Comparison of ENCODE assay signal across 10 mouse cellular contexts in the genomic region with DNA sequence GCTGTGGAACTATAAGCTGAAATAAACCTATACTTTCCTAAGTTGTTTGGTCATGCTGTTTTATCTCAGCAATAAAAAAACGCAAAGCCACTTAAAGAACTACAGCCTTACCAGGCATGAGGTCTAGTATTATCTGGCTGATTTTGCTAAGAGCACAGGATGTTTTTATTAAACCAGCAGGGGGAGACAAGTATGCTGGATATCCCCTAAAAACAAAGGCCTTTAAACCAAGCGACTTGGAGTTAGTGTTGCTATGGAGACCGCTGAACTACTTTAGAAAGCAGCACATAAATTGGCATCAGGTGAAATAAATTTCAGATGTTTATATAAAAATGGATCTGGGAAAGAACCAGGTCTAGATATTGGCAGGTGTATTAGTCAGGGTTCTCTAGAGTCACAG. TPM values are rescaled to one million over a fixed set of nuclear protein-coding genes. Genes with fewer than 3 reads are reported as not detected.
DNase-seq lines count a peak whose midpoint lies in the region; ATAC-seq and TF ChIP-seq lines count a peak whose summit lies in the region.
"Had no signal": no experiment of that assay in that cellular context is flagged by ENCODE, and none has a peak within 500 bp of the region (broad histone marks: within the 10 kb centered on the region; RNA-seq: fewer than 3 reads in every experiment).

No protein-coding gene starts in this region.

- TF ChIP-seq CTCF in cortical plate, adult 2 months (IDR thresholded peaks at IDR 0.05; ENCODE audit: extremely low read depth, insufficient read depth, low read length): peak; percentile 14; the same call in 1 of the 2 replicates

- H3K36me3 ChIP-seq in hindbrain, embryonic 11.5 days (ENCODE audit: control insufficient read depth, insufficient read depth, low read length): no peaks in the 10 kb centered on the region
- no peaks in the 10 kb centered on the region for H3K36me3 ChIP-seq in hindbrain, embryonic 13.5 days
- no peaks in the 10 kb centered on the region for H3K36me3 ChIP-seq in heart, embryonic 10.5 days
- H3K36me3 ChIP-seq: limb, embryonic 12.5 days had no signal

- no peak for ATAC-seq in hindbrain, embryonic 11.5 days (ENCODE audit: low FRiP score)
- no peak for ATAC-seq in hindbrain, embryonic 13.5 days (ENCODE audit: low FRiP score)

- WGBS in hindbrain, embryonic 11.5 days: 39% methylated on average over 3 of the region's 3 CpGs
- WGBS in hindbrain, embryonic 13.5 days: 35% methylated on average over 3 of the region's 3 CpGs
- WGBS in heart, embryonic 10.5 days: 34% methylated on average over 3 of the region's 3 CpGs

- H3K9me3 ChIP-seq in hindbrain, embryonic 11.5 days (ENCODE audit: control insufficient read depth, low read length): no peaks in the 10 kb centered on the region
- no peaks in the 10 kb centered on the region for H3K9me3 ChIP-seq in hindbrain, embryonic 13.5 days
- H3K9me3 ChIP-seq in heart, embryonic 10.5 days: no peaks in the 10 kb centered on the region
- H3K9me3 ChIP-seq: limb, embryonic 12.5 days had no signal

- intact Hi-C loops in left cerebral cortex, postnatal 36 days (cut with DNase I): no loop called here

- no peak overlapping the region for H3K27ac ChIP-seq in hindbrain, embryonic 11.5 days (ENCODE audit: low read depth, low read length)
- H3K27ac ChIP-seq in hindbrain, embryonic 13.5 days: no peak overlapping the region
- H3K27ac ChIP-seq in cortical plate, adult 2 months (ENCODE audit: insufficient read depth, low read length): no peak overlapping the region
- no peak overlapping the region for H3K27ac ChIP-seq in heart, embryonic 10.5 days
- H3K27ac ChIP-seq: limb, embryonic 12.5 days had no signal

- H3K4me3 ChIP-seq in hindbrain, embryonic 11.5 days (ENCODE audit: low read depth, low read length): no peak overlapping the region
- no peak overlapping the region for H3K4me3 ChIP-seq in hindbrain, embryonic 13.5 days
- no peak overlapping the region for H3K4me3 ChIP-seq in cortical plate, adult 2 months (ENCODE audit: insufficient read depth, low read length)
- H3K4me3 ChIP-seq in heart, embryonic 10.5 days: no peak overlapping the region
- H3K4me3 ChIP-seq: limb, embryonic 12.5 days had no signal

- no peaks in the 10 kb centered on the region for H3K4me1 ChIP-seq in hindbrain, embryonic 11.5 days (replicated peaks; ENCODE audit: control insufficient read depth, insufficient read depth, low read length)
- no peaks in the 10 kb centered on the region for H3K4me1 ChIP-seq in hindbrain, embryonic 13.5 days (replicated peaks)
- no peaks in the 10 kb centered on the region for H3K4me1 ChIP-seq in cortical plate, adult 2 months (ENCODE audit: control insufficient read depth, insufficient read depth, low read length)
- no peaks in the 10 kb centered on the region for H3K4me1 ChIP-seq in heart, embryonic 10.5 days
- H3K4me1 ChIP-seq: limb, embryonic 12.5 days had no signal

- peak; percentile 19 for DNase-seq in hindbrain, embryonic 11.5 days (ENCODE audit: low spot score)
- peak; percentile 32 for DNase-seq in lung, postnatal 36 days
- no peak for DNase-seq in lung, postnatal 4 days
- DNase-seq in retina, embryonic 14.5 days (ENCODE audit: low spot score): peak; percentile 70
- no peak for DNase-seq in heart, embryonic 10.5 days (ENCODE audit: low spot score)
- no peak for DNase-seq in left cerebral cortex, postnatal 36 days (ENCODE audit: low spot score in 2 of 2)
- DNase-seq: thymus, postnatal 25 days had no signal

- H3K27me3 ChIP-seq in hindbrain, embryonic 11.5 days (ENCODE audit: control insufficient read depth, insufficient read depth, low read length): no peaks in the 10 kb centered on the region
- no peaks in the 10 kb centered on the region for H3K27me3 ChIP-seq in hindbrain, embryonic 13.5 days
- no peaks in the 10 kb centered on the region for H3K27me3 ChIP-seq in heart, embryonic 10.5 days (ENCODE audit: insufficient read depth, poor library complexity, severe bottlenecking)
- H3K27me3 ChIP-seq: limb, embryonic 12.5 days had no signal

- no peak overlapping the region for H3K4me2 ChIP-seq in hindbrain, embryonic 11.5 days (replicated peaks; ENCODE audit: low read depth, low read length)
- no peak overlapping the region for H3K4me2 ChIP-seq in hindbrain, embryonic 13.5 days
- H3K4me2 ChIP-seq: limb, embryonic 12.5 days had no signal

- TF ChIP-seq POLR2A in cortical plate, adult 2 months (IDR thresholded peaks at IDR 0.05; ENCODE audit: extremely low read depth, insufficient read depth, low read length): no peak

- H3K9ac ChIP-seq in hindbrain, embryonic 11.5 days (ENCODE audit: low read depth, low read length): no peak overlapping the region
- H3K9ac ChIP-seq in hindbrain, embryonic 13.5 days: no peak overlapping the region
- H3K9ac ChIP-seq: limb, embryonic 12.5 days had no signal

RNA-seq across cellular contexts. Expression of a gene that starts 7.8 kb away (rescaled TPM):
- polyA plus RNA-seq in hindbrain, embryonic 11.5 days (2014; fragmentation: Nextera tagmentation; extraction: Ambion mirVana): 7.9 and 8.3 TPM in 2 replicates
- 37.3 and 41.0 TPM in 2 replicates for polyA plus RNA-seq in hindbrain, embryonic 13.5 days (2015; fragmentation: Nextera tagmentation; extraction: Ambion mirVana)
- 2.0 and 2.9 TPM in 2 replicates for polyA plus RNA-seq in cortical plate, adult 2 months (2012; rRNA removed)
- 0.24 and 0.49 TPM in 2 replicates for polyA plus RNA-seq in heart, embryonic 10.5 days (2016; fragmentation: Nextera tagmentation; extraction: Ambion mirVana)
- total RNA-seq in left cerebral cortex, postnatal 36 days (2021): 1 to 10 TPM; 2.9 to 3.0 TPM

RNA-seq across cellular contexts. Expression of a gene that starts 33.4 kb away (rescaled TPM):
- polyA plus RNA-seq in hindbrain, embryonic 11.5 days (2014; fragmentation: Nextera tagmentation; extraction: Ambion mirVana): 26.3 and 30.1 TPM in 2 replicates
- polyA plus RNA-seq in hindbrain, embryonic 13.5 days (2015; fragmentation: Nextera tagmentation; extraction: Ambion mirVana): 20.6 and 22.1 TPM in 2 replicates
- 11.0 and 12.8 TPM in 2 replicates for polyA plus RNA-seq in cortical plate, adult 2 months (2012; rRNA removed)
- 21.9 and 25.4 TPM in 2 replicates for polyA plus RNA-seq in heart, embryonic 10.5 days (2016; fragmentation: Nextera tagmentation; extraction: Ambion mirVana)
- total RNA-seq in left cerebral cortex, postnatal 36 days (2021): 10 to 100 TPM in 1 of 2 experiments, 1 to 10 TPM in 1; 9.3 to 10.8 TPM

RNA-seq across cellular contexts. Expression of a gene that starts 49.6 kb away (rescaled TPM):
- 119 and 121 TPM in 2 replicates for polyA plus RNA-seq in hindbrain, embryonic 11.5 days (2014; fragmentation: Nextera tagmentation; extraction: Ambion mirVana)
- polyA plus RNA-seq in hindbrain, embryonic 13.5 days (2015; fragmentation: Nextera tagmentation; extraction: Ambion mirVana): 195 and 196 TPM in 2 replicates
- polyA plus RNA-seq in cortical plate, adult 2 months (2012; rRNA removed): 188 and 189 TPM in 2 replicates
- 107 and 109 TPM in 2 replicates for polyA plus RNA-seq in heart, embryonic 10.5 days (2016; fragmentation: Nextera tagmentation; extraction: Ambion mirVana)
- total RNA-seq in left cerebral cortex, postnatal 36 days (2021): 100 to 1,000 TPM; 234 to 259 TPM

Comparison
In these comparisons a context has a peak if more than half of its experiments do, and no peak if none do; other contexts are left out.
1. DNase-seq: peak in hindbrain, embryonic 11.5 days (single experiment), lung, postnatal 36 days (single experiment) and retina, embryonic 14.5 days (single experiment); none in lung, postnatal 4 days (0 of 2), heart, embryonic 10.5 days (single experiment) and left cerebral cortex, postnatal 36 days (0 of 2).